Mouse (Mus musculus) heart, adult 2 months (tissue): Measurements from ENCODE around the gene Cnksr1. TPM values are rescaled to one million over a fixed set of nuclear protein-coding genes. Genes with fewer than 3 reads are reported as not detected.

Experiments used
- DNase-seq, 2 experiments: peaks; one replicate each; pipeline ENCODE4 v3.0.0; 2021
- H3K27ac ChIP-seq: fragments of 200-600 bp; 2 replicates; pipeline ENCODE4 v1.8.1; 2022
- H3K27me3 ChIP-seq: fragments of 200-500 bp; 2 replicates; pipeline ENCODE4 v1.6.1; 2012; ENCODE audit warnings: mild to moderate bottlenecking, low read length, inconsistent platforms, mixed read lengths; ENCODE audit not compliant: control insufficient read depth, insufficient read depth
- H3K36me3 ChIP-seq: fragments of 200-500 bp; 2 replicates; pipeline ENCODE4 v1.6.1; 2012; ENCODE audit warnings: low read length, inconsistent platforms; ENCODE audit not compliant: control insufficient read depth, insufficient read depth
- H3K4me1 ChIP-seq: fragments of 200-500 bp; 2 replicates; pipeline ENCODE4 v1.6.1; 2011; ENCODE audit warnings: low read length; ENCODE audit not compliant: control insufficient read depth, insufficient read depth
- H3K4me3 ChIP-seq: fragments of 200-600 bp; 2 replicates; pipeline ENCODE4 v1.8.1; 2022
- H3K79me2 ChIP-seq: fragments of 200-500 bp; replicated peaks from 2 replicates; pipeline ENCODE4 v1.6.1; 2012; ENCODE audit warnings: mild to moderate bottlenecking, inconsistent platforms, low read length, moderate library complexity, mixed read lengths; ENCODE audit not compliant: control insufficient read depth, insufficient read depth
- H3K9ac ChIP-seq: fragments of 200-500 bp; 2 replicates; pipeline ENCODE4 v1.6.1; 2012; ENCODE audit warnings: low read depth, mild to moderate bottlenecking, control low read depth, inconsistent platforms, low read length, mixed read lengths
- CTCF ChIP-seq: fragments of 200-600 bp; IDR thresholded peaks from 2 replicates; pipeline ENCODE4 v1.8.1; 2022; ENCODE audit warnings: antibody characterized with exemption, mild to moderate bottlenecking, moderate library complexity
- EP300 ChIP-seq: fragments of 200-500 bp; IDR thresholded peaks from 2 replicates; pipeline ENCODE4 v1.6.1; 2011; ENCODE audit warnings: low read depth, low read length, control low read depth; ENCODE audit not compliant: insufficient read depth
- POLR2A ChIP-seq: fragments of 200-500 bp; IDR thresholded peaks from 2 replicates; pipeline ENCODE4 v1.6.1; 2011; ENCODE audit warnings: mild to moderate bottlenecking, low read depth, low read length, control low read depth; ENCODE audit not compliant: insufficient read depth
- WGBS: fragments of 180-500 bp; shearing (Covaris S2); methylation state at CpG from one replicate; pipeline ENCODE4 v1.1.7; 2018; 5-methylcytosine and 5-hydroxymethylcytosine counted together
- intact Hi-C: fragments of 180-260 bp; cut with DNase I; formaldehyde crosslinking; loops from one replicate; pipeline ENCODE4 v1.15.1; 2025
- polyA plus RNA-seq: library from polyadenylated mRNA; depleted of rRNA; stranded (reverse); fragments of >200 nt; gene quantifications from 2 replicates; pipeline ENCODE4 v1.2.3, GENCODE M21; 2012
- total RNA-seq, 2 experiments: library from RNA; stranded (reverse); gene quantifications; 2 replicates each; pipeline ENCODE4 v1.2.3; 2021

Gene Cnksr1
- total and polyA plus RNA-seq, 3 experiments = 4.1 to 6.7 (median 4.4) TPM

- H3K4me3 ChIP-seq = peak overlapping the region; percentile 56
- TF ChIP-seq POLR2A = no peak
- no peak for TF ChIP-seq EP300
- no peak for TF ChIP-seq CTCF
- peak overlapping the region; percentile 92 for H3K27ac ChIP-seq
- 2% methylated on average over 91 of the region's 91 CpGs for WGBS
- H3K79me2 ChIP-seq = no peaks in the 10 kb centered on the region
- H3K4me1 ChIP-seq = peaks cover 3% of the 10 kb centered on the region
- H3K36me3 ChIP-seq = no peaks in the 10 kb centered on the region
- DNase-seq = peak; percentile 46 to 70
- H3K27me3 ChIP-seq = no peaks in the 10 kb centered on the region
- intact Hi-C loops = no loop called here
- peak overlapping the region; percentile 72 for H3K9ac ChIP-seq
Observed at GRCm38 (mm10) chr4:134251241-134252130, 13.3 kb upstream of the Cnksr1 start.

GRCm38 (mm10) chr4:134250930-134251240 is 12.7 kb upstream of the Cnksr1 start:
- Histone ChIP-seq H3K36me3 (no peaks in the 10 kb centered on the region), H3K27me3 (no peaks in the 10 kb centered on the region), H3K4me3 (peak overlapping the region; percentile 56), H3K9ac (peak overlapping the region; percentile 72), H3K27ac (peak overlapping the region; percentile 92), H3K79me2 (no peaks in the 10 kb centered on the region), H3K4me1 (peaks cover 1% of the 10 kb centered on the region)
- DNase-seq = no peak
- intact Hi-C loops = loop anchor here (1.0 kb wide), 1 partner anchor 36 kb away; the partner anchor contains the start of gene Pdik1l
- 26% methylated on average over 10 of the region's 10 CpGs for WGBS
- no peak for TF ChIP-seq EP300
- TF ChIP-seq CTCF = no peak
- no peak for TF ChIP-seq POLR2A

- H3K36me3 ChIP-seq = no peaks in the 10 kb centered on the region
- H3K4me3 ChIP-seq = peak overlapping the region; percentile 56
- H3K79me2 ChIP-seq = no peaks in the 10 kb centered on the region
- 28% methylated on average over 27 of the region's 27 CpGs for WGBS
- DNase-seq = no peak
- H3K27me3 ChIP-seq = no peaks in the 10 kb centered on the region
- intact Hi-C loops = loop anchor here (1.0 kb wide), 1 partner anchor 37 kb away; the partner anchor contains the start of gene Pdik1l
- no peak overlapping the region for H3K9ac ChIP-seq
- H3K4me1 ChIP-seq = no peaks in the 10 kb centered on the region; the same call in 1 of the 2 replicates
- H3K27ac ChIP-seq = peak overlapping the region; percentile 92; the same call in 1 of the 2 replicates
- no peak for TF ChIP-seq POLR2A
- no peak for TF ChIP-seq CTCF
Observed at GRCm38 (mm10) chr4:134250116-134250929, 12.1 kb upstream of the Cnksr1 start.

GRCm38 (mm10) chr4:134249651-134250050 is 11.5 kb upstream of the Cnksr1 start:
- H3K4me1 ChIP-seq = peaks cover 3% of the 10 kb centered on the region

GRCm38 (mm10) chr4:134246719-134247258 is 8.6 kb upstream of the Cnksr1 start, which contains the start of gene Gm30191:
Gene Gm30191, plus strand, starts transcription at chr4:134246935.
- no peak within 1 kb of the TSS for H3K4me3 ChIP-seq
- H3K27me3 ChIP-seq = no peaks in the 10 kb centered on the region
- H3K4me1 ChIP-seq = peaks cover 4% of the 10 kb centered on the region
- intact Hi-C loops = loop anchor here (5.0 kb wide), 1 partner anchor 221 kb away; the partner anchor contains the start of gene Stmn1
- 74% methylated on average over 7 of the region's 7 CpGs for WGBS
- H3K79me2 ChIP-seq = no peaks in the 10 kb centered on the region
- no peak within 1 kb of the TSS for H3K9ac ChIP-seq
- no peak within 1 kb of the TSS for H3K27ac ChIP-seq
- H3K36me3 ChIP-seq = no peaks in the 10 kb centered on the region
- no peak for DNase-seq
- no peak for TF ChIP-seq CTCF
- TF ChIP-seq POLR2A = no peak
- no peak for TF ChIP-seq EP300

More at GRCm38 (mm10) chr4:134249651-134250050, 11.5 kb upstream of the Cnksr1 start:
- Histone ChIP-seq H3K9ac (peak overlapping the region; percentile 56), H3K4me3 (peak overlapping the region; percentile 56), H3K27me3 (no peaks in the 10 kb centered on the region), H3K79me2 (no peaks in the 10 kb centered on the region), H3K27ac (no peak overlapping the region; the same call in 1 of the 2 replicates), H3K36me3 (no peaks in the 10 kb centered on the region)
- intact Hi-C loops = loop anchor here (1.0 to 5.0 kb wide), 4 partner anchors 19 to 218 kb away; partner anchors contain the start of genes Pdik1l and Stmn1
- 3% methylated on average over 30 of the region's 30 CpGs for WGBS
- DNase-seq = peak; percentile 81 to 89
- TF ChIP-seq POLR2A (no peak), CTCF (peak; percentile 97), EP300 (no peak)

- Histone ChIP-seq H3K9ac (no peak overlapping the region), H3K27me3 (no peaks in the 10 kb centered on the region), H3K79me2 (no peaks in the 10 kb centered on the region), H3K27ac (no peak overlapping the region), H3K4me3 (no peak overlapping the region), H3K36me3 (no peaks in the 10 kb centered on the region), H3K4me1 (peaks cover 4% of the 10 kb centered on the region)
- TF ChIP-seq EP300 = no peak
- TF ChIP-seq CTCF = no peak
- TF ChIP-seq POLR2A = no peak
- intact Hi-C loops = loop anchor here (5.0 kb wide), 1 partner anchor 221 kb away; the partner anchor contains the start of gene Stmn1
- WGBS = 32% methylated on average over 4 of the region's 4 CpGs
- no peak for DNase-seq
Observed at GRCm38 (mm10) chr4:134246256-134246655, 8.1 kb upstream of the Cnksr1 start.
